Mouse (Mus musculus) fibroblast of lung, adult 2 months (primary cell): ENCODE results near the gene E2f8.

Experiments
- DNase-seq: peaks from one replicate; pipeline ENCODE4 v3.0.0-alpha.2; 2011; ENCODE audit warnings: low read depth

E2f8 gene

GRCm38 (mm10) chr7:48855461-48855860 is 25.9 kb downstream of the E2f8 start:
- DNase-seq, result no peak

GRCm38 (mm10) chr7:48853496-48853895 is 27.9 kb downstream of the E2f8 start:
- DNase-seq, result no peak

GRCm38 (mm10) chr7:48851529-48852104 is 29.8 kb downstream of the E2f8 start:
- DNase-seq, result no peak

GRCm38 (mm10) chr7:48847820-48848650 is 33.4 kb downstream of the E2f8 start, which contains the start of gene Csrp3:
Gene Csrp3, minus strand, starts transcription at chr7:48848033.
- no peak for DNase-seq

- no peak for DNase-seq
These were observed 34.6 kb downstream of the E2f8 start for GRCm38 (mm10) chr7:48846755-48847154.

GRCm38 (mm10) chr7:48845213-48845973 is 36.0 kb downstream of the E2f8 start:
- DNase-seq, result peak; percentile 10

GRCm38 (mm10) chr7:48843541-48843940 is 37.9 kb downstream of the E2f8 start:
- DNase-seq, result no peak

- DNase-seq, result no peak
These were observed 39.0 kb downstream of the E2f8 start for GRCm38 (mm10) chr7:48842353-48842752.

GRCm38 (mm10) chr7:48841538-48841937 is 39.9 kb downstream of the E2f8 start:
- DNase-seq, result no peak

GRCm38 (mm10) chr7:48840545-48840944 is 40.9 kb downstream of the E2f8 start:
- no peak for DNase-seq

- no peak for DNase-seq
These were observed 43.0 kb downstream of the E2f8 start for GRCm38 (mm10) chr7:48838434-48838833.

GRCm38 (mm10) chr7:48836949-48837348 is 44.4 kb downstream of the E2f8 start:
- no peak for DNase-seq

GRCm38 (mm10) chr7:48834989-48835626 is 46.3 kb downstream of the E2f8 start:
- no peak for DNase-seq

GRCm38 (mm10) chr7:48834371-48834970 is 46.9 kb downstream of the E2f8 start:
- DNase-seq, result peak; percentile 10

GRCm38 (mm10) chr7:48832735-48833134 is 48.7 kb downstream of the E2f8 start:
- no peak for DNase-seq

- no peak for DNase-seq
These were observed 51.0 kb downstream of the E2f8 start for GRCm38 (mm10) chr7:48830395-48830794.

- DNase-seq, result no peak
These were observed 52.1 kb downstream of the E2f8 start for GRCm38 (mm10) chr7:48829177-48829910.

GRCm38 (mm10) chr7:48825170-48825569 is 56.2 kb downstream of the E2f8 start:
- no peak for DNase-seq

GRCm38 (mm10) chr7:48824671-48825070 is 56.7 kb downstream of the E2f8 start:
- no peak for DNase-seq

- DNase-seq, result no peak
These were observed 57.8 kb downstream of the E2f8 start for GRCm38 (mm10) chr7:48823621-48824020.

GRCm38 (mm10) chr7:48821654-48822053 is 59.7 kb downstream of the E2f8 start:
- DNase-seq, result no peak
